Mouse (Mus musculus) heart, postnatal 0 days (tissue): ENCODE measurements around the gene Pitpnm2.

ENCODE experiments used
- CTCF ChIP-seq: IDR thresholded peaks from 2 replicates; pipeline ENCODE4 v1.5.1; 2016; ENCODE audit warnings: antibody characterized with exemption, control low read depth, low read depth
- EP300 ChIP-seq: IDR thresholded peaks from 2 replicates; pipeline ENCODE4 v1.6.1; 2016; ENCODE audit warnings: antibody characterized with exemption, low read depth

- TF ChIP-seq CTCF (no peak), EP300 (no peak)
Measured at GRCm38 (mm10) chr5:124226494-124226893, 23.1 kb downstream of the Pitpnm2 start.
